Mouse (Mus musculus): Measurements from ENCODE around the gene Trpm3. TPM values are rescaled to one million over a fixed set of nuclear protein-coding genes. Genes with fewer than 3 reads are reported as not detected.
A peak's percentile ranks its signal among the peaks of the same experiment; 100 is the strongest.

The Trpm3 gene
- polyA plus RNA-seq, 1 experiment from 2014 or later, result 8.2 TPM

- Histone ChIP-seq H3K9me3 (no peaks in the 10 kb centered on the region), H3K27me3 (no peaks in the 10 kb centered on the region), H3K4me2 (no peak overlapping the region), H3K27ac (replicated peaks) (no peak overlapping the region), H3K9ac (no peak overlapping the region), H3K4me1 (replicated peaks) (no peaks in the 10 kb centered on the region; the same call in 1 of the 2 replicates), H3K36me3 (no peaks in the 10 kb centered on the region), H3K4me3 (no peak overlapping the region)
- ATAC-seq (ENCODE audit: low read depth), result no peak
These were observed 904.9 kb downstream of the Trpm3 start for GRCm38 (mm10) chr19:23043699-23044098.

MicroRNA genes within 50 kb of the gene (microRNA counts, 519-probe panel; counts per million panel counts)
- microRNA mmu-miR-204, result 3,716 counts per million, percentile 56 among the panel's probes with 10 or more counts

Small RNA genes lying within 50 kb of the gene (microRNA-seq; reads per million reads assigned to microRNA genes)
- gene Mir204, result 156 reads per million, percentile 61 among the genes with 10 or more reads in this experiment
